Mouse (Mus musculus): ENCODE measurements around the gene Pum1. TPM values are rescaled to one million over a fixed set of nuclear protein-coding genes. Genes with fewer than 3 reads are reported as not detected.
A peak's percentile ranks its signal among the peaks of the same experiment; 100 is the strongest.
"Not testable (repeated sequence)": the region's sequence is repeated elsewhere in the genome, so short reads cannot be mapped to it uniquely, and the experiment has no call there.

Gene Pum1
- polyA plus RNA-seq (2015; fragmentation: Nextera tagmentation; extraction: Ambion mirVana), result 33.5 and 35.7 TPM in 2 replicates

GRCm38 (mm10) chr4:130662979-130663725 is at the start of gene Pum1:
TSS of gene Pum1 (plus strand) at chr4:130663321.
- ATAC-seq (ENCODE audit: low read depth), result peak; percentile 93
- Histone ChIP-seq H3K4me1 (ENCODE audit: control insufficient read depth, low read depth, low read length) (peaks cover 54% of the 10 kb centered on the region), H3K4me3 (ENCODE audit: low read depth, low read length) (peak within 1 kb of the TSS; percentile 97), H3K4me2 (ENCODE audit: low read depth, low read length) (peak within 1 kb of the TSS; percentile 83), H3K9ac (ENCODE audit: low read depth, low read length) (peak within 1 kb of the TSS; percentile 99), H3K27me3 (ENCODE audit: control insufficient read depth, insufficient read depth, low read depth, low read length) (no peaks in the 10 kb centered on the region), H3K27ac (ENCODE audit: low read length) (peak within 1 kb of the TSS; percentile 95), H3K36me3 (ENCODE audit: control insufficient read depth, insufficient read depth) (no peaks in the 10 kb centered on the region), H3K9me3 (replicated peaks; ENCODE audit: control insufficient read depth, low read length) (no peaks in the 10 kb centered on the region)
- WGBS (ENCODE audit: insufficient replicate concordance), result under 1% methylated on average over 76 of the region's 90 CpGs

GRCm38 (mm10) chr4:130629391-130629790 is 33.7 kb upstream of the Pum1 start:
- 18% methylated on average over 4 of the region's 4 CpGs for WGBS (ENCODE audit: insufficient replicate concordance)
- no peak for ATAC-seq (ENCODE audit: low read depth)
- Histone ChIP-seq H3K4me3 (ENCODE audit: low read depth, low read length) (no peak overlapping the region), H3K9ac (ENCODE audit: low read depth, low read length) (no peak overlapping the region), H3K27me3 (ENCODE audit: control insufficient read depth, insufficient read depth, low read depth, low read length) (no peaks in the 10 kb centered on the region), H3K36me3 (ENCODE audit: control insufficient read depth, insufficient read depth) (no peaks in the 10 kb centered on the region), H3K4me2 (ENCODE audit: low read depth, low read length) (no peak overlapping the region; the same call in 1 of the 2 replicates), H3K9me3 (replicated peaks; ENCODE audit: control insufficient read depth, low read length) (no peaks in the 10 kb centered on the region), H3K27ac (ENCODE audit: low read length) (no peak overlapping the region), H3K4me1 (ENCODE audit: control insufficient read depth, low read depth, low read length) (no peaks in the 10 kb centered on the region)

- H3K27me3 ChIP-seq (ENCODE audit: control insufficient read depth, insufficient read depth, low read depth, low read length), result no peaks in the 10 kb centered on the region
- no peak overlapping the region for H3K4me3 ChIP-seq (ENCODE audit: low read depth, low read length)
- H3K9me3 ChIP-seq (replicated peaks; ENCODE audit: control insufficient read depth, low read length), result no peaks in the 10 kb centered on the region
- WGBS (ENCODE audit: insufficient replicate concordance), result 46% methylated on average over 3 of the region's 3 CpGs
- H3K4me1 ChIP-seq (ENCODE audit: control insufficient read depth, low read depth, low read length), result no peaks in the 10 kb centered on the region
- H3K9ac ChIP-seq (ENCODE audit: low read depth, low read length), result no peak overlapping the region
- no peaks in the 10 kb centered on the region for H3K36me3 ChIP-seq (ENCODE audit: control insufficient read depth, insufficient read depth)
- H3K4me2 ChIP-seq (ENCODE audit: low read depth, low read length), result no peak overlapping the region
- ATAC-seq (ENCODE audit: low read depth), result no peak
- no peak overlapping the region for H3K27ac ChIP-seq (ENCODE audit: low read length)
Measured at GRCm38 (mm10) chr4:130630232-130630847, 32.8 kb upstream of the Pum1 start.

- H3K9me3 ChIP-seq (replicated peaks; ENCODE audit: control insufficient read depth, low read length); H3K4me1 ChIP-seq (ENCODE audit: control insufficient read depth, low read depth, low read length); H3K27me3 ChIP-seq (ENCODE audit: control insufficient read depth, insufficient read depth, low read depth, low read length); ATAC-seq (ENCODE audit: low read depth); H3K9ac ChIP-seq (ENCODE audit: low read depth, low read length); H3K4me2 ChIP-seq (ENCODE audit: low read depth, low read length); H3K36me3 ChIP-seq (ENCODE audit: control insufficient read depth, insufficient read depth); H3K4me3 ChIP-seq (ENCODE audit: low read depth, low read length); H3K27ac ChIP-seq (ENCODE audit: low read length): not testable (repeated sequence)
- WGBS (ENCODE audit: insufficient replicate concordance), result 75% methylated on average over 3 of the region's 3 CpGs
Measured at GRCm38 (mm10) chr4:130635076-130635475, 28.0 kb upstream of the Pum1 start.

GRCm38 (mm10) chr4:130636761-130637160 is 26.4 kb upstream of the Pum1 start:
- no peak overlapping the region for H3K4me2 ChIP-seq (ENCODE audit: low read depth, low read length)
- no peak overlapping the region for H3K27ac ChIP-seq (ENCODE audit: low read length)
- no peak overlapping the region for H3K4me3 ChIP-seq (ENCODE audit: low read depth, low read length)
- H3K9me3 ChIP-seq (replicated peaks; ENCODE audit: control insufficient read depth, low read length), result no peaks in the 10 kb centered on the region
- no peak overlapping the region for H3K9ac ChIP-seq (ENCODE audit: low read depth, low read length)
- H3K4me1 ChIP-seq (ENCODE audit: control insufficient read depth, low read depth, low read length), result peaks cover 2% of the 10 kb centered on the region; the same call in 1 of the 2 replicates
- WGBS (ENCODE audit: insufficient replicate concordance), result 72% methylated on average over 3 of the region's 3 CpGs
- no peaks in the 10 kb centered on the region for H3K36me3 ChIP-seq (ENCODE audit: control insufficient read depth, insufficient read depth)
- ATAC-seq (ENCODE audit: low read depth), result no peak
- H3K27me3 ChIP-seq (ENCODE audit: control insufficient read depth, insufficient read depth, low read depth, low read length), result no peaks in the 10 kb centered on the region

- H3K4me1 ChIP-seq (ENCODE audit: control insufficient read depth, low read depth, low read length), result peaks cover 2% of the 10 kb centered on the region; the same call in 1 of the 2 replicates
- no peak overlapping the region for H3K4me2 ChIP-seq (ENCODE audit: low read depth, low read length)
- no peaks in the 10 kb centered on the region for H3K36me3 ChIP-seq (ENCODE audit: control insufficient read depth, insufficient read depth)
- H3K27ac ChIP-seq (ENCODE audit: low read length), result no peak overlapping the region
- WGBS (ENCODE audit: insufficient replicate concordance), result 68% methylated on average over 8 of the region's 9 CpGs
- H3K9me3 ChIP-seq (replicated peaks; ENCODE audit: control insufficient read depth, low read length), result no peaks in the 10 kb centered on the region
- H3K27me3 ChIP-seq (ENCODE audit: control insufficient read depth, insufficient read depth, low read depth, low read length), result no peaks in the 10 kb centered on the region
- no peak overlapping the region for H3K9ac ChIP-seq (ENCODE audit: low read depth, low read length)
- no peak overlapping the region for H3K4me3 ChIP-seq (ENCODE audit: low read depth, low read length)
- peak; percentile 55; the same call in 1 of the 2 replicates for ATAC-seq (ENCODE audit: low read depth)
Measured at GRCm38 (mm10) chr4:130637488-130638422, 25.4 kb upstream of the Pum1 start.

DNA sequence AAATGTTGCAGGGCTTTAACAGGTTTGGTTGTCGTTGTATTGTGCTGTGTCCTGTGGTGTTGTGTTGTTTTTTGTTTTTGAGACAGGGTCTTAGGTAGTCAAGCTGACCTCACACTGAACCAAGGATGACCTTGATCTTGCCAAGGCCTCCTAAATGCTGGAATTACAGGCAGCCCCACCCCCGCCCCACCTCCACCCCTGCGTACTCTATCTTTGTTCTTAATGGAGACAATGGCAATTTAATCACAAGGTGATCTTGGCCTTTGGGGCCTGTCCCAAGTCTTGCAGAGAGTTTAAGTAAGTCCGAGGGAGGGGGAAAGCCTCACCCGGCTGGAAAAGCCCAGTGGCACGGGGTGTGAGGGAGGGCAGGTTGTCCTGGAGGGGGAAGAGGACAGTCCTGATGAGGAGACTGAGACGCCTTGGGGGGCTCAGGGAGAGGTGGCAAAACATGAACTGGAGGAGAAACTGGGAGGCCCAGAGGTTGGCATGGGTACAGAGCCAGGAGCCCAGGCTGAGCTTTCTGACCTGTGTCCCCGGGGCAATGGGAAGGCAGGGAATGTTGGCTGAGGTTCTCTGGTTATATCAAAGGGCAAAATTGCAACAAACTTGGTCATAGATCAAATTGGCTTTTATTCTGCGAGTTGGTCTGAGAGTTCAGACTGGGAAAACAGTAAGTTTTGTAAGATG is 22.9 kb upstream of the Pum1 start:
- no peaks in the 10 kb centered on the region for H3K9me3 ChIP-seq (replicated peaks; ENCODE audit: control insufficient read depth, low read length)
- peaks cover 2% of the 10 kb centered on the region; the same call in 1 of the 2 replicates for H3K4me1 ChIP-seq (ENCODE audit: control insufficient read depth, low read depth, low read length)
- H3K27ac ChIP-seq (ENCODE audit: low read length), result no peak overlapping the region
- no peak overlapping the region for H3K9ac ChIP-seq (ENCODE audit: low read depth, low read length)
- no peaks in the 10 kb centered on the region for H3K36me3 ChIP-seq (ENCODE audit: control insufficient read depth, insufficient read depth)
- H3K4me2 ChIP-seq (ENCODE audit: low read depth, low read length), result no peak overlapping the region
- WGBS (ENCODE audit: insufficient replicate concordance), result 55% methylated on average over 9 of the region's 9 CpGs
- H3K4me3 ChIP-seq (ENCODE audit: low read depth, low read length), result no peak overlapping the region
- H3K27me3 ChIP-seq (ENCODE audit: control insufficient read depth, insufficient read depth, low read depth, low read length), result no peaks in the 10 kb centered on the region
- ATAC-seq (ENCODE audit: low read depth), result no peak

- Histone ChIP-seq H3K27ac (ENCODE audit: low read length) (no peak overlapping the region), H3K27me3 (ENCODE audit: control insufficient read depth, insufficient read depth, low read depth, low read length) (no peaks in the 10 kb centered on the region), H3K4me2 (ENCODE audit: low read depth, low read length) (no peak overlapping the region), H3K4me3 (ENCODE audit: low read depth, low read length) (no peak overlapping the region), H3K36me3 (ENCODE audit: control insufficient read depth, insufficient read depth) (no peaks in the 10 kb centered on the region), H3K4me1 (ENCODE audit: control insufficient read depth, low read depth, low read length) (peaks cover 2% of the 10 kb centered on the region; the same call in 1 of the 2 replicates), H3K9ac (ENCODE audit: low read depth, low read length) (no peak overlapping the region), H3K9me3 (replicated peaks; ENCODE audit: control insufficient read depth, low read length) (no peaks in the 10 kb centered on the region)
- 71% methylated on average over 5 of the region's 5 CpGs for WGBS (ENCODE audit: insufficient replicate concordance)
- no peak for ATAC-seq (ENCODE audit: low read depth)
Measured at GRCm38 (mm10) chr4:130642468-130642867, 20.7 kb upstream of the Pum1 start.

Data from liver, embryonic 16.5 days (tissue).